In genomic region chr11:106194155-106194541, GRCm38 (mm10) we compare ENCODE assay signal across 9 mouse cellular contexts. TPM values are rescaled to one million over a fixed set of nuclear protein-coding genes. Genes with fewer than 3 reads are reported as not detected.
DNase-seq lines count a peak whose midpoint lies in the region; ATAC-seq and TF ChIP-seq lines count a peak whose summit lies in the region.
"Had no signal": no experiment of that assay in that cellular context is flagged by ENCODE, and none has a peak within 500 bp of the region (broad histone marks: within the 10 kb centered on the region; RNA-seq: fewer than 3 reads in every experiment).

No protein-coding gene starts in this region.

- H3K9me3 ChIP-seq in heart, embryonic 12.5 days (replicated peaks) = no peaks in the 10 kb centered on the region
- H3K9me3 ChIP-seq in E14TG2a.4 (ENCODE audit: low read length) = no peaks in the 10 kb centered on the region
- no peaks in the 10 kb centered on the region for H3K9me3 ChIP-seq in forebrain, embryonic 16.5 days (ENCODE audit: control insufficient read depth, low read length)
- no peaks in the 10 kb centered on the region for H3K9me3 ChIP-seq in liver, postnatal 0 days (ENCODE audit: low read length)

- intact Hi-C loops in left cerebral cortex, postnatal 25 days (cut with DNase I) = no loop called here

- WGBS in heart, embryonic 12.5 days = 31% methylated on average over 3 of the region's 3 CpGs
- 40% methylated on average over 3 of the region's 3 CpGs for WGBS in forebrain, embryonic 16.5 days
- 23% methylated on average over 3 of the region's 3 CpGs for WGBS in liver, postnatal 0 days (ENCODE audit: insufficient replicate concordance)

- peaks cover 22% of the 10 kb centered on the region for H3K36me3 ChIP-seq in heart, embryonic 12.5 days
- peaks cover 32% of the 10 kb centered on the region for H3K36me3 ChIP-seq in E14TG2a.4 (ENCODE audit: insufficient read depth, low read length)
- no peaks in the 10 kb centered on the region; the same call in 1 of the 2 replicates for H3K36me3 ChIP-seq in forebrain, embryonic 16.5 days (ENCODE audit: control insufficient read depth, insufficient read depth)
- H3K36me3 ChIP-seq in liver, postnatal 0 days (replicated peaks; ENCODE audit: insufficient read depth, low read length) = peaks cover 17% of the 10 kb centered on the region; the same call in 1 of the 2 replicates

- no peaks in the 10 kb centered on the region for H3K27me3 ChIP-seq in heart, embryonic 12.5 days (replicated peaks)
- no peaks in the 10 kb centered on the region for H3K27me3 ChIP-seq in E14TG2a.4 (ENCODE audit: insufficient read depth, low read length)
- no peaks in the 10 kb centered on the region for H3K27me3 ChIP-seq in forebrain, embryonic 16.5 days (replicated peaks; ENCODE audit: control insufficient read depth, insufficient read depth, low read length)
- no peaks in the 10 kb centered on the region for H3K27me3 ChIP-seq in liver, postnatal 0 days (ENCODE audit: insufficient read depth, low read length)

- peak overlapping the region; percentile 83 for H3K4me2 ChIP-seq in heart, embryonic 12.5 days
- H3K4me2 ChIP-seq in forebrain, embryonic 16.5 days (ENCODE audit: low read length) = peak overlapping the region; percentile 50
- H3K4me2 ChIP-seq in liver, postnatal 0 days (ENCODE audit: low read depth, low read length) = peak overlapping the region; percentile 77

- no peak for ATAC-seq in heart, embryonic 12.5 days (ENCODE audit: insufficient number of reproducible peaks, low FRiP score)
- no peak for ATAC-seq in forebrain, embryonic 16.5 days
- no peak for ATAC-seq in liver, postnatal 0 days
- ATAC-seq in frontal cortex, adult (ENCODE audit: low TSS enrichment) = no peak

- TF ChIP-seq EP300 in liver, postnatal 0 days (IDR thresholded peaks at IDR 0.05; ENCODE audit: low read depth) = no peak

- TF ChIP-seq CTCF in E14TG2a.4 (conservative IDR thresholded peaks at IDR 0.05; ENCODE audit: low read length) = no peak
- no peak for TF ChIP-seq CTCF in liver, postnatal 0 days (IDR thresholded peaks at IDR 0.05; ENCODE audit: low read depth)

- DNase-seq in heart, postnatal 4 days = no peak
- no peak for DNase-seq in liver, postnatal 0 days
- no peak for DNase-seq in urinary bladder, postnatal 14 days (ENCODE audit: low spot score)
- DNase-seq in left cerebral cortex, postnatal 25 days (ENCODE audit: low spot score in 2 of 2) = no peak

- H3K27ac ChIP-seq in heart, embryonic 12.5 days (ENCODE audit: poor library complexity, severe bottlenecking) = peak overlapping the region; percentile 84
- peak overlapping the region; percentile 80 for H3K27ac ChIP-seq in forebrain, embryonic 16.5 days (ENCODE audit: low read length)
- H3K27ac ChIP-seq in liver, postnatal 0 days (ENCODE audit: low read depth) = peak overlapping the region; percentile 91

- peaks cover 14% of the 10 kb centered on the region for H3K4me1 ChIP-seq in heart, embryonic 12.5 days (replicated peaks)
- peaks cover 28% of the 10 kb centered on the region for H3K4me1 ChIP-seq in E14TG2a.4 (replicated peaks; ENCODE audit: low read depth, low read length)
- peaks cover 10% of the 10 kb centered on the region for H3K4me1 ChIP-seq in forebrain, embryonic 16.5 days (replicated peaks; ENCODE audit: control insufficient read depth, insufficient read depth, low read length)
- peaks cover 28% of the 10 kb centered on the region for H3K4me1 ChIP-seq in liver, postnatal 0 days (ENCODE audit: insufficient read depth)

- H3K4me3 ChIP-seq in heart, embryonic 12.5 days = peak overlapping the region; percentile 77
- peak overlapping the region; percentile 96 for H3K4me3 ChIP-seq in E14TG2a.4 (replicated peaks; ENCODE audit: low read length)
- peak overlapping the region; percentile 86 for H3K4me3 ChIP-seq in forebrain, embryonic 16.5 days (replicated peaks; ENCODE audit: low read length)
- peak overlapping the region; percentile 59 for H3K4me3 ChIP-seq in liver, postnatal 0 days (ENCODE audit: low read depth, low read length)

- H3K9ac ChIP-seq in heart, embryonic 12.5 days = peak overlapping the region; percentile 90
- H3K9ac ChIP-seq in forebrain, embryonic 16.5 days (replicated peaks; ENCODE audit: low read depth, low read length) = peak overlapping the region; percentile 63
- H3K9ac ChIP-seq in liver, postnatal 0 days (replicated peaks) = peak overlapping the region; percentile 68

RNA-seq across cellular contexts. Expression of gene Strada, which starts 7.8 kb away (rescaled TPM):
- 22.4 and 22.6 TPM in 2 replicates for polyA plus RNA-seq in heart, embryonic 12.5 days (2016; fragmentation: Nextera tagmentation; extraction: Ambion mirVana)
- total RNA-seq in heart, postnatal 4 days (2021) = 10 to 100 TPM; 12.5 to 13.4 TPM
- 28.8 and 30.9 TPM in 2 replicates for polyA plus RNA-seq in forebrain, embryonic 16.5 days (2015; fragmentation: Nextera tagmentation; extraction: Ambion mirVana)
- 4.6 and 4.9 TPM in 2 replicates for polyA plus RNA-seq in liver, postnatal 0 days (2015; fragmentation: Nextera tagmentation; extraction: Ambion mirVana)
- total RNA-seq in left cerebral cortex, postnatal 25 days (2021) = 10 to 100 TPM; 24.8 to 25.5 TPM

RNA-seq across cellular contexts. Expression of gene Ccdc47, which starts 22.0 kb away (rescaled TPM):
- 90.3 and 93.1 TPM in 2 replicates for polyA plus RNA-seq in heart, embryonic 12.5 days (2016; fragmentation: Nextera tagmentation; extraction: Ambion mirVana)
- 10 to 100 TPM; 75.3 to 77.2 TPM for total RNA-seq in heart, postnatal 4 days (2021)
- 110 TPM in 2 replicates for polyA plus RNA-seq in forebrain, embryonic 16.5 days (2015; fragmentation: Nextera tagmentation; extraction: Ambion mirVana)
- 33.4 and 34.6 TPM in 2 replicates for polyA plus RNA-seq in liver, postnatal 0 days (2015; fragmentation: Nextera tagmentation; extraction: Ambion mirVana)
- total RNA-seq in left cerebral cortex, postnatal 25 days (2021) = 10 to 100 TPM; 79.9 to 83.7 TPM

RNA-seq across cellular contexts. Expression of gene Ddx42, which starts 22.6 kb away (rescaled TPM):
- 59.1 and 60.7 TPM in 2 replicates for polyA plus RNA-seq in heart, embryonic 12.5 days (2016; fragmentation: Nextera tagmentation; extraction: Ambion mirVana)
- total RNA-seq in heart, postnatal 4 days (2021) = 10 to 100 TPM; 42.8 to 44.2 TPM
- polyA plus RNA-seq in forebrain, embryonic 16.5 days (2015; fragmentation: Nextera tagmentation; extraction: Ambion mirVana) = 112 and 115 TPM in 2 replicates
- polyA plus RNA-seq in liver, postnatal 0 days (2015; fragmentation: Nextera tagmentation; extraction: Ambion mirVana) = 15.9 and 17.8 TPM in 2 replicates
- 10 to 100 TPM; 64.1 to 68.2 TPM for total RNA-seq in left cerebral cortex, postnatal 25 days (2021)

RNA-seq across cellular contexts. Expression of gene Limd2, which starts 33.5 kb away (rescaled TPM):
- polyA plus RNA-seq in heart, embryonic 12.5 days (2016; fragmentation: Nextera tagmentation; extraction: Ambion mirVana) = 125 and 135 TPM in 2 replicates
- total RNA-seq in heart, postnatal 4 days (2021) = 10 to 100 TPM; 21.6 to 21.8 TPM
- 205 and 209 TPM in 2 replicates for polyA plus RNA-seq in forebrain, embryonic 16.5 days (2015; fragmentation: Nextera tagmentation; extraction: Ambion mirVana)
- 77.5 and 77.7 TPM in 2 replicates for polyA plus RNA-seq in liver, postnatal 0 days (2015; fragmentation: Nextera tagmentation; extraction: Ambion mirVana)
- total RNA-seq in left cerebral cortex, postnatal 25 days (2021) = 100 to 1,000 TPM; 101 to 103 TPM

RNA-seq across cellular contexts. Expression of gene Gm10840, which starts 33.5 kb away (rescaled TPM):
- not detected in 2 replicates for polyA plus RNA-seq in heart, embryonic 12.5 days (2016; fragmentation: Nextera tagmentation; extraction: Ambion mirVana)
- total RNA-seq in heart, postnatal 4 days (2021) = not detected
- 1.1 and 1.2 TPM in 2 replicates for polyA plus RNA-seq in forebrain, embryonic 16.5 days (2015; fragmentation: Nextera tagmentation; extraction: Ambion mirVana)
- polyA plus RNA-seq in liver, postnatal 0 days (2015; fragmentation: Nextera tagmentation; extraction: Ambion mirVana) = not detected in 2 replicates
- total RNA-seq in left cerebral cortex, postnatal 25 days (2021) = not detected
- total RNA-seq: layer of hippocampus, postnatal 10 days had no signal
